ENCODE assay signal across 8 mouse cellular contexts in genomic region chr9:37655961-37656360, GRCm38 (mm10). TPM values are rescaled to one million over a fixed set of nuclear protein-coding genes. Genes with fewer than 3 reads are reported as not detected.
A peak's percentile ranks its signal among the peaks of the same experiment; 100 is the strongest.
DNase-seq lines count a peak whose midpoint lies in the region; ATAC-seq lines count a peak whose summit lies in the region.

No protein-coding gene starts in this region.

- H3K4me2 ChIP-seq in heart, embryonic 15.5 days = peak overlapping the region; percentile 87
- peak overlapping the region; percentile 87 for H3K4me2 ChIP-seq in hindbrain, embryonic 13.5 days
- peak overlapping the region; percentile 78 for H3K4me2 ChIP-seq in midbrain, embryonic 12.5 days (replicated peaks)

- H3K4me1 ChIP-seq in heart, embryonic 15.5 days (replicated peaks) = peaks cover 13% of the 10 kb centered on the region
- H3K4me1 ChIP-seq in hindbrain, embryonic 13.5 days (replicated peaks) = peaks cover 12% of the 10 kb centered on the region
- H3K4me1 ChIP-seq in midbrain, embryonic 12.5 days = peaks cover 14% of the 10 kb centered on the region

- WGBS in heart, embryonic 15.5 days = 40% methylated on average over 8 of the region's 8 CpGs
- 76% methylated on average over 8 of the region's 8 CpGs for WGBS in hindbrain, embryonic 13.5 days
- WGBS in midbrain, embryonic 12.5 days = 69% methylated on average over 8 of the region's 8 CpGs

- no peak for ATAC-seq in heart, embryonic 15.5 days (replicated peaks; ENCODE audit: insufficient number of reproducible peaks, insufficient read depth, low FRiP score, low read depth)
- no peak for ATAC-seq in hindbrain, embryonic 13.5 days (ENCODE audit: low FRiP score)
- no peak for ATAC-seq in midbrain, embryonic 12.5 days (ENCODE audit: low FRiP score, low read depth)

- no peak for DNase-seq in heart, adult 11 months
- peak; percentile 14 for DNase-seq in Muller cell, postnatal 12 days (ENCODE audit: inconsistent ontology term)
- DNase-seq in cerebellum, postnatal 25 days = no peak
- no peak for DNase-seq in urinary bladder, postnatal 36 days (ENCODE audit: low spot score in 2 of 2)
- DNase-seq in lung, adult 18-20 months = no peak

- H3K27me3 ChIP-seq in heart, embryonic 15.5 days = no peaks in the 10 kb centered on the region
- no peaks in the 10 kb centered on the region for H3K27me3 ChIP-seq in hindbrain, embryonic 13.5 days
- no peaks in the 10 kb centered on the region for H3K27me3 ChIP-seq in midbrain, embryonic 12.5 days

- peak overlapping the region; percentile 90 for H3K4me3 ChIP-seq in heart, embryonic 15.5 days
- H3K4me3 ChIP-seq in hindbrain, embryonic 13.5 days = peak overlapping the region; percentile 83
- H3K4me3 ChIP-seq in midbrain, embryonic 12.5 days = peak overlapping the region; percentile 80

- H3K9ac ChIP-seq in heart, embryonic 15.5 days = peak overlapping the region; percentile 81; the same call in 1 of the 2 replicates
- peak overlapping the region; percentile 86; the same call in 1 of the 2 replicates for H3K9ac ChIP-seq in hindbrain, embryonic 13.5 days
- H3K9ac ChIP-seq in midbrain, embryonic 12.5 days (replicated peaks) = peak overlapping the region; percentile 75; the same call in 1 of the 2 replicates

- H3K36me3 ChIP-seq in heart, embryonic 15.5 days = peaks cover 32% of the 10 kb centered on the region
- peaks cover 32% of the 10 kb centered on the region for H3K36me3 ChIP-seq in hindbrain, embryonic 13.5 days
- H3K36me3 ChIP-seq in midbrain, embryonic 12.5 days = peaks cover 32% of the 10 kb centered on the region

- no peak overlapping the region for H3K27ac ChIP-seq in heart, embryonic 15.5 days
- H3K27ac ChIP-seq in hindbrain, embryonic 13.5 days = no peak overlapping the region
- H3K27ac ChIP-seq in midbrain, embryonic 12.5 days (replicated peaks) = no peak overlapping the region

- H3K9me3 ChIP-seq in heart, embryonic 15.5 days (replicated peaks) = no peaks in the 10 kb centered on the region
- no peaks in the 10 kb centered on the region for H3K9me3 ChIP-seq in hindbrain, embryonic 13.5 days
- no peaks in the 10 kb centered on the region for H3K9me3 ChIP-seq in midbrain, embryonic 12.5 days

RNA-seq across cellular contexts. Expression of gene Tbrg1, which starts 1.2 kb away (rescaled TPM):
- 94.8 and 102 TPM in 2 replicates for polyA plus RNA-seq in heart, embryonic 15.5 days (2015; fragmentation: Nextera tagmentation; extraction: Ambion mirVana)
- polyA plus RNA-seq in hindbrain, embryonic 13.5 days (2015; fragmentation: Nextera tagmentation; extraction: Ambion mirVana) = 89.2 and 95.8 TPM in 2 replicates
- 106 and 123 TPM in 2 replicates for polyA plus RNA-seq in midbrain, embryonic 12.5 days (2016; fragmentation: Nextera tagmentation; extraction: Ambion mirVana)

RNA-seq across cellular contexts. Expression of gene Panx3, which starts 13.1 kb away (rescaled TPM):
- polyA plus RNA-seq in heart, embryonic 15.5 days (2015; fragmentation: Nextera tagmentation; extraction: Ambion mirVana) = 0.05 and 0.08 TPM in 2 replicates
- 0.08 and 0.47 TPM in 2 replicates for polyA plus RNA-seq in hindbrain, embryonic 13.5 days (2015; fragmentation: Nextera tagmentation; extraction: Ambion mirVana)
- polyA plus RNA-seq in midbrain, embryonic 12.5 days (2016; fragmentation: Nextera tagmentation; extraction: Ambion mirVana) = 0.24 and 0.71 TPM in 2 replicates

RNA-seq across cellular contexts. Expression of gene Spa17, which starts 42.4 kb away (rescaled TPM):
- polyA plus RNA-seq in heart, embryonic 15.5 days (2015; fragmentation: Nextera tagmentation; extraction: Ambion mirVana) = 5.7 and 9.3 TPM in 2 replicates
- 16.1 and 17.1 TPM in 2 replicates for polyA plus RNA-seq in hindbrain, embryonic 13.5 days (2015; fragmentation: Nextera tagmentation; extraction: Ambion mirVana)
- 13.2 and 15.9 TPM in 2 replicates for polyA plus RNA-seq in midbrain, embryonic 12.5 days (2016; fragmentation: Nextera tagmentation; extraction: Ambion mirVana)
